Mouse (Mus musculus) thymus, postnatal 10 days (tissue): ENCODE measurements around the gene Smco3.
"Not testable (repeated sequence)": the region's sequence is repeated elsewhere in the genome, so short reads cannot be mapped to it uniquely, and the experiment has no call there.

Source experiments
- DNase-seq, 2 experiments: peaks; one replicate each; pipeline ENCODE4 v3.0.0; 2021; ENCODE audit warnings: low spot score in 2 of 2

Gene Smco3

DNA sequence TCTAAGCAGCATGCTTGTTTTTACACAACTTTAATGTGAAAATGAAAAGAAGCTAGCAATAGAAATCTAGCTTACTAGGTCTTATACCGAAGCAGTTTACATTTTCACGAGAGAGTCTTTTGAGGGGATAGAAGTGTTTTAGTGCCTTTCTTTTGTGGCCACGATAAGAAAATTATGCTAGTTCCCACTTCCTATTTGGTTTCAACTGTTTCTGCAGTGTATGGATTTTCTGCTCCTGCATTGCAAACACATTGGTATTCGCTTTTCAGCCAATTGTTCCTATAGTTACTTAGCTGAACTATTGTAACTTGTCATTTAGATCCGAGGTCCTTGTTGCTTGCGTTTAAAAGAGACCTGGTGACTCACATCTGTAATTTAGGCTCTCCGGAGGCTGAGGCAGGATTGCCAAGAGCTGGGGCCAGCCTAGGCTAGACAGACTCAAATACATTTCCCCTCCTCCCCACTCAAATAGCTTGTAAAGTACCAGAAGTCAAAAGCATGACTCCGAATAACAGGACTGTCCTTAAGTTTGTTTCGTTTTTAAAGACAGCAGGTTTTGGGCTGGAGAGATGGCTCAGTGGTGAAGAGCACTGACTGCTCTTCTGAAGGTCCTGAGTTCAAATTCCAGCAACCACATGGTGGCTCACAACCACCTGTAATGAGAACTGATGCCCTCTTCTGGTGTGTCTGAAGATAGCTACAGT, 30.4 kb downstream of the Smco3 start:
- no peak for DNase-seq

DNA sequence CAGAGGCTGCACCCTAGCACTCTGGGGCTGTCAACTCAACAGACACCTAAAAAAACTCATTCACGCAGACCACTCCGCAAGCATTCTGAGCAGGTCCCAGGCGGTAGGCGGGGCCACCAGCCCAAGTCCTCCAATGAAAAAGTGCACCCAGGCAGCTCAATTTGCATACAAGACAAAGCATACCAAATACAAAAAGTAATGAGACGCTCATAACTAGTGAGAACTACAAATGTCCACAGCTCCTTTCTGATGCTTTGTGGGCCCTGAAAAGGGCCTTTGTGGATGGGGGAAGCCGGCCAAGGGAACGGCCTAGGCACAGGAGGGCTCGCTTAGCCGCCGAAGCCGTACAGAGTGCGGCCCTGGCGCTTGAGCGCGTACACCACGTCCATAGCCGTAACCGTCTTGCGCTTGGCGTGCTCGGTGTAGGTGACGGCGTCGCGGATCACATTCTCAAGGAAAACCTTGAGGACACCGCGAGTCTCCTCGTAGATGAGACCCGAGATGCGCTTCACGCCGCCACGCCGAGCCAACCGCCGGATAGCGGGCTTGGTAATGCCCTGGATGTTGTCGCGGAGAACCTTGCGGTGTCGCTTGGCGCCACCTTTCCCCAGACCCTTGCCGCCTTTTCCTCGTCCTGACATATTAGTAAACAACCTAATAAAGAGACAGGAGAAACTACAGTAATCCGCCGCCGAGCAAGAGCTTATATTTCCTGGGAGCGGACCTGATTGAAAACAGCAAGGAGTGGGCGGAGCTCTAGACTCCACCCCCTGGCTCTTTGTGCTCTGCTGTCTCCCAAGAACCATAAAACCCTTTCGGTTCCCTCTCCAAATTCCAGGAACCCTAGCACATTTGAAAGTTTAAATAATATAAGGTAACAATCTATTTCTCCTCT, 31.3 kb downstream of the Smco3 start, which contains the start of gene Hist4h4:
Gene Hist4h4 (minus strand): TSS at position 677 of the 895 bp plus-strand sequence.
- peak; percentile 90 to 98 for DNase-seq

DNA sequence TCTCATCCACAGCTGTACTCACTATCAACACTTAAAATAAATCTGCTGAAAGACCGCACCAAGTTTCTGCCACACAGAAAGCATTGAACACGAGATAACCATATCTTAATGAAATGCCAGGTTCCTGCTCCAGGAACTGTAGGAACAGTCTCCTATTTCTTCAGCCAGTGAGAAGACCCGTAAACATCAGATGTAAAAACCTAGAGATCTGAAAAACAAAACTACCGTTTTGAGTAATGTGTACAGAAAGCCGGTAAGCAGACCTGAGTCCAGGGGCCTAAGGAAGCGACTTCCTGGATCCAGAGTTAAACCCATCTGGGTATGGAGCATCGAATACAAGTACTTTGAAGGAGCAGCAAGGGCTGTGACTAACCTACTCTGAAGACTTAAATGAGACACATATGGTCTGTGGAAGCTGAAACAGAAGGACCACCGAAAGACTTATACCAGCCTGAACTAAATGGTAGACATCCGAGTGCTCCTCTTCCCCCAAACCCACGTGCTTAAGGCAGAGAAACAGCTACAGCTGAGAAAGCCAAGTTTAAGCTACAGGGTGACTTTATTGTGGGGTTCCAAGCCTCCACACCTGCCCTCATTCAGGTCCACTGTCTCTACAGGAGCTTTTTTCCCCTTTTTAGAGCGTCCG, 32.0 kb downstream of the Smco3 start:
- peak in 1 of 2 experiments; percentile 14 for DNase-seq

DNA sequence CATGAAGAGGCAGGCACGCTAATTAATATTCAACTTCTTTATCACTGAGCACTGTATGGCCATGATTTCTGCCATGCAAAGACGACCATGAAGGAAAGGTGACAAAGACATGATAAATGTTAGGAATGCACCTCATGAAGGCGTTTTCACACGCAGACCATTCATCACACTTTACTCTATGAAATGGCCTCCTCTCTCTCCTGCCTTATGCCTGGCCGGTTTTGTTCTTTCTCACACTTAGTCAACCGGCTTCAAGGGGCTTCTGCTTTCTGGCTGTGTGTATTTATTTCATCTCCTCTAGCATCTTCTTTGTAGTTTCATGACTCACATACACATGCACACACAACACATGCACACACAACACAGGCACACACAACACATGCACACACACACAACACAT, 34.0 kb downstream of the Smco3 start:
- no peak for DNase-seq

DNA sequence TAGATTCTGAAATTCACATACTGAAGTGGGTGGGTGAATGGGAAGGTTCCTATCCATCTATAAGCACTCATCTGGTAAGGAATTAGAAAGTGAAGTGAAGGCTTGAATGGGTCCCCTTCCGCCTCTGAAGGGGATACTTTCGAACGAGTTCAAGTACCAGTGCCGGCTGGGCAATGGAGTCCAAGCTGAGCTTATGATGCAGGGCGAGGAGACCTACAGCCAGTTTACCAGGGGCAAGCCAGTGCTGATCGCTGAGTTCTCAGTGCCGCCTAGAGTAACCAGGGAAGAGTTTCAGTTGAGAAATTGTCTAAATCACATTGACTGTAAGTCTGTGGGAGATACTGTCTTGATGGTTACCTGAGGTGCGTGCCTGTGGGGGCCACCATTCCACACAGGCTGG, 34.5 kb downstream of the Smco3 start:
- DNase-seq: no peak

DNA sequence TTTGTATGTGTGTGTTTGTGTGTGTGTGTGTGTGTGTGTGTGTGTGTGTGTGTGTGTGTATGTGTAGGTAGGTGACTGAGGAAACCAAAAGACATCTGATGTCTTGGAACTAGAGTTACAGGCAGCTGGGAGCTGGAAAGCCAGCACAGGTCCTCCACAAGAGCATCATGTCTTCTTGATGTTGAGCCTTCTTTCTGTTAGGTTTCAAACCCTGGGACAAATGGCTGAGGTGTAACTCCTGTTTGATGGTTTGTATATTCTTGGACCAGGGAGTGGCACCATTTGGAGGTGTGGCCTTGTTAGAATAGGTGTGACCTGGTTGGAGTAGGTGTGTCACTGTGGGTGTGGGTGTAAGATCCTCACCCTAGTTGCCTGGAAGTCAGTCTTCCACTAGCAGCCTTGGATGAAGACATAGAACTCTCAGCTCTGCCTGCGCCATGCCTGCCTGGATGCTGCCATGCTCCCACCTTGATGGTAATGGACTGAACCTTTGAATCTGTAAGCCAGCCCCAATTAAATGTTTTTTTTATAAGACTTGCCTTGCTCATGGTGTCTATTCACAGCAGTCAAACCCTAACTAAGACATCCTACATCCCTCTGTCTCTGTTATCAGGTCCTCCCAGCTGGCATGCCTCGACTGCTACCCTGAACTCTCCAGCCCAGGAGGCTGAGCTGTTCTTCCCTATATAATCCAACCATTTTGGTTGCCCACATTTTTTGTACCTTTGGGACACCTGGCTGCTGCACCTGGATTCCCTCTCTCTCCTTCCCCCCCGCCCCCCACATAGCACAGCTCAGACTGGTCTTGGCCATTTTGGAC, 37.2 kb downstream of the Smco3 start:
- DNase-seq: not testable (repeated sequence)

DNA sequence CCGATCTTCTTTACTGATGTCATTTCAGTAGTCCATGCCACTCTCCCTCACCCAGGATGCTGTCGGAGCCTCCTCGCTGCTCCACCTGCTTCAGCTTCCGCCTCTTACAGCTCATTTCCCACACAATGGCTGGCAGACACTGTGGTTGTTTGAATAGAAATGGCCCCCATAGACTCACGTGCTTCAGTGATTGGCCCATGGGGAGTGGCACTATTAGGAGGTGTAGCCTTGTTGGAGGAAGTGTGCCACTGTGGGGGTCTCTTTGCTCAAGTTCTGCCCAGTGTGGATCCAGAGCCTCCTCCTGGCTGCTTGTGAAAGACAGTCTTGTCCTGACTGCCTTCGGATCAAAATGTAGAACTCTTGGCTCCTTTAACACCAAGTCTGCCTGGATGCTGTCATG, 39.4 kb downstream of the Smco3 start:
- no peak for DNase-seq

DNA sequence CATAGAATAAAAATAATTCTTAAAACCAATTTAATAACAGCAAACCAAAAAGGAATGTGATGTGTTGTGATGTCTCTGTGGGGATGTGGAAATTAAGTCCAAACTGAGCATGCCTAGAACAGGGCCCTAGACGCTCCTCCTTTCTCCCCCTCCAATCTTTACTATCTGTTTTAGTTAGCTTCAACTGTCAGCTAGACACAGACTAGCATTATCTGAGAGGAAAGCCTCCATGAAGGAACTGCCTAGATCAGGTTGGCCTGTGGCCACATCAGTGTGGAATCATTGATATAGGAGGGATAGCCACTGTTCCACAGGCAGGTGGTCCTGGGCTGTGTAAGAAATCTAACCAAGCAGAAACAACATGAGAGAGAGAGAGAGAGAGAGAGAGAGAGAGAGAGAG, 40.1 kb downstream of the Smco3 start:
- DNase-seq: no peak

DNA sequence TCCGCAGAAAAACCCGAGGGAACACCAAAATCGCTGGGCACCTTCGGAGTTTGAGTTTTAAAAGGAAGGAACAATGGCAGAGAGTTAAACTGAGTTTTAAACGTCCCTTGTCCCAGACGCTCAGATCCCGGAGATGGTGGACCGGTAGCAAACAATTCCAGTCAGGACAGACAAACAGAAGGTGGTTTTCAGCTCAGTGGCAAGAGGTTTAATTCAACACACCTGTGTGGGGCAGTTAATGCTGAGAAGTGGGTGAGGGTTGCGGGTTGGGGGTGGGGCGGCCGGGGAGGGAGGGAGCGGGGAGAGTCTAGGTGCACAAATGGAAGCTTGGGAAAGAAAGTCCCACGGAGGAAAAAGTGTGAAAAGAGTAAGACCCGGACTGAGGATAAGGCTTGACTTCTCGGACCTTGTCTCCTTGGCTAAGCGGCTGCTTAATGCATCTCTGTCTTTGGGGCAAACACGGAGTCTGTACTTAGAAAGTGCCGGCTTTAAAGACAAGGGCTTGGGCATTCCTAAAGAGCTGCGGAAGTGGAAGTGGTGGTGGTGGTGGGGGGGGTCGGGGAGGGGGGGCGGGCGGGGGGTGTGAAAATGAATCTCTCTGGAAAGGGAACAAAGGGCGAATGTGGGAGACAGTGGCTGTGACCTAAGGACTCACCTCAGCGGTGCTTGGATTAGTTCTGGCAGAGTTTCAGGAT, 41.3 kb downstream of the Smco3 start:
- no peak for DNase-seq

DNA sequence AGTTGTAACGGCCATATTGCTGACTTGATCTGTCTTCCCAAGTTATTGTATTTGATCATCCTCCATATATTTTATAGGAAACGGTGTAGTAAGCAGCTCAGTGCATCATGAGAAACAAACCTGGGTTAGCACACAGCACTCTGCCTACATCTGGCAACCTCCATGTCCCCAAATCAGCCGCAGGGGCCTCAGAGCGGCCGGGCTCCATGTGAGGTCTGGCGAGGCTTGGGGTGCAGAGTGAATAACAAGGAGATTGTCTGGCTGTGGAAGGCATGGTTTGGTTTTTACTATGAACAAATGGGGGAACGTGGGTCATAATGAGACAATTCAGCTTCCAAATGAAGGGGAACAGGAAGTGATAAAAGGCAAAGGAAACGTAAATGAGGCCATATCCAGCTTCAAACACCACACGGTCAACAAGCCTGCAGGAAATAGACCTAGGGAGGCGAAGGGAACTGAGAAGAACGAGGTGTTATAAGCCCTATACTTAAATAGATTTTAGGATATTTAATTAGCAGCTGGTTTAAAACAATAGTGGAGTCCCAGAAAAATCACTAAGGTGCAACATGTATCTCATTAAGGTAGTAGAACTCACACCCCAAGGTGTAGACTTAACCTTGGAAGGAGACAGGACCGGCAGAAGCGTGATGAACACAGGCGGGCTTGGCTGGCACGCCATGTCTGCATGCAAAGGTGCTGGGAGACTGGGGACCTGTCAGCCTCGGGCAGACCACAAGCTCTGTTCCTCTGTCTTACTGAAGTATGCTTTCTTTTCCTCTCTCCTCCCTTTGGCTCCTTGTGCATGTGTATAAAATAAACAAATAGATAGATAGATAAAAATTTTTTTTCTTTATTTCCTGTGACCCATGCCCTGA, 42.1 kb downstream of the Smco3 start:
- DNase-seq: peak in 1 of 2 experiments; percentile 27

DNA sequence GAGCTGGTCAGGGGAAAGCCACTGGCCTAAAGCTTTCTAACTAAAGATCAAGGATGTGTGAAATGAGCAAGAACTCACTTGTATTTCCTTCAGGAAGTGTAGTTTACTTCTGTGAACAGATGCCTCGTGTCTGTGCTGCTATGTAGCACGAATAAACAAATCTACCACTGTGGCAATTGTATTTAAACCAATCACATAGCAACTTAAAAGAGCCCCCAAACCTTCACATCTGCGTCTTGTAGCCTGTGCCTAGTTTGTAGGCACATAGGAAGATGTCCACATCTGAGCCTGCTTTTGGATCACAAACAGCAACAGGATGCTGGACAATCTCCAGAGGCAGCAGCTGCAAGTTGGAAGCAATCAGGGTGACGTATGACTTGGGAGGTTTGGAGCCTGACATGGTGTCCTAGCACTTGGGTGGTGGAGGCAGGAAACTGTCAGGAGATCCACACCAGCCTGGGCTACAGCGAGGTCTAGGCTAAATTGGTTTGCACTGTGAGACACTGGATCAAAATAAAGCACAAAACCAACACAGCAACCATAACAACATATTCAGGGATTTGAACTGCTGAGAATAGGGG, 45.8 kb downstream of the Smco3 start:
- no peak for DNase-seq

DNA sequence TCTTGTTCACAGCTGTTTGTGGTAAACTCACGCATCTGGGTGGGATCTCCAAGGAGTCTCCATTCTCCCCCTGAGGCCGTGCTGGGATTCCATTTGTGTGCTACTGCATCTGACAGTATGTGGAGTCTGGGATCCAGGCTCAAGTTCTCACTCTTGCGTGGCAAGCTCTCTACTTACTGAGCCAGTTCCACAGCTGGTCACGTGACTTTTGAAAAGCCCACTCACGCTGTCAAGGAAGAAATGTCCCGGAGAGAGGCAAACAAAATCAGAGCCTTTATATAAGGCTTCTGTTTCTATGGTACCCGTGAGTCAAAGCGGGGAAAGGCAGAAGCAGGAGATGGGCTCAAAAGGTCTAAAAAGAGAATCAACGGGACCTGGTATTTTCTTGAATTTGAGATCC, 52.5 kb downstream of the Smco3 start:
- DNase-seq: no peak

DNA sequence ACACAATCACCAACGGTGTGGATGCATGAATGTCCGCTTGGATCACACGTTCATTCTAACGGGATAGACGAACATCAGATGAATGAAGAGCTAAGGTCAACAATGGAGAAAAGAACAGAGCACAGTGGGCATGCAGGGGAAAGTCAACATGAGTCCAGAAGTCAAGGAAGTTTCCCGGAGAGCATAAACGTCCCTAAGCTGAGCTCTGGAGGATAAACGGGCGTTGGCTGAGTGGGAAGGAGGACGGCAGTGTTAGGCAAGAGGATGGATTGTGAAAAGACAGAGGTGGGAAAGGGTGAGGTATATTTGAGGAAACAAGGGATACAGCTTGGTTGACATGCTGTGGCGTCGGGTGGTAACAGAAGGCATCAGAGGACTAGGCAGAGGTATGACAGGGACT, 53.1 kb downstream of the Smco3 start:
- no peak for DNase-seq

DNA sequence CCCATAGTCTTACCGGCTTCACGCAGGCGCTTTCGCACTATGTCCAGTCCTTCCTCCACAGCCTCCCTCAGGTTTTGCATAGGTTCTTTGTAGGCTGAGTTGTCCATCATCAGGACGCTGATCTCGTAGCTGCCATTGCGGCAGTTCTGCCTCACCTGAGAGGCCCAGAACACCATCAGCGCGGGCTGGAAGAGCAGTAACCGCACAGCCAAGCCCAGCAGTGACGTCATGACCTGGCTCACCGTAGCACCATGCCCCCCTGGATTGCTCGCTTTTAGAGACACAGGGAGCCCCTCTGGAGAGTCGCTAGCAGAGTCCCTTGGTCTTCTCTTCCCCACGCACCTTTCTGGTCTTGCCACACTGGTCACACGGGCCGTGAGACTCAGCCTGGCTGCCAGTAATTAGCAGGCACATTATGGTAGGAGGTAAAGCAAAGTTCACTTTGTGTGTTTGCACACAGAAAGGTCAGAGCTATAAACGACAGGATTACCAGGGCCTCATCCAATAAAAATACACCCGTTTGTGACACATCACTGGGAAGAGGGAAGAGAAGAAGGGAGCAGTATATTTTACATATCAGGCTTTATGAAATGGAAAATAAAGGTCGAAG, 53.8 kb downstream of the Smco3 start, which contains the start of gene Gucy2c:
Gene Gucy2c (minus strand): TSS at position 389 of the 610 bp plus-strand sequence.
- no peak for DNase-seq
